ENCODE assay signal across 8 mouse cellular contexts in genomic region chr10:42072758-42073157, GRCm38 (mm10). TPM values are rescaled to one million over a fixed set of nuclear protein-coding genes. Genes with fewer than 3 reads are reported as not detected.
A peak's percentile ranks its signal among the peaks of the same experiment; 100 is the strongest.
DNase-seq lines count a peak whose midpoint lies in the region; ATAC-seq and TF ChIP-seq lines count a peak whose summit lies in the region.
"Had no signal": no experiment of that assay in that cellular context is flagged by ENCODE, and none has a peak within 500 bp of the region (broad histone marks: within the 10 kb centered on the region; RNA-seq: fewer than 3 reads in every experiment).

No protein-coding gene starts in this region.

- DNase-seq in midbrain, embryonic 10.5 days (ENCODE audit: low spot score), result peak; percentile 36
- DNase-seq in midbrain, postnatal 0 days (ENCODE audit: low spot score), result no peak
- DNase-seq in liver, embryonic 14.5 days (ENCODE audit: low read depth in 3 of 3, low spot score in 3 of 3), result no peak
- DNase-seq in stomach, postnatal 0 days (ENCODE audit: low spot score), result peak; percentile 76
- no peak for DNase-seq in left cerebral cortex, postnatal 14 days (ENCODE audit: low spot score in 2 of 2)
- no peak for DNase-seq in gastrocnemius, adult 2 months

- peaks cover 36% of the 10 kb centered on the region for H3K4me1 ChIP-seq in midbrain, embryonic 10.5 days
- H3K4me1 ChIP-seq in midbrain, postnatal 0 days (ENCODE audit: insufficient read depth, low read length), result no peaks in the 10 kb centered on the region
- H3K4me1 ChIP-seq in intestine, embryonic 16.5 days (ENCODE audit: control insufficient read depth, insufficient read depth, low read length), result peaks cover 5% of the 10 kb centered on the region
- peaks cover 13 to 50% of the 10 kb centered on the region in 2 experiments for H3K4me1 ChIP-seq in liver, embryonic 14.5 days (replicated peaks; ENCODE audit: control insufficient read depth in 2 of 2, insufficient read depth in 2 of 2, low read length in 1 of 2)
- H3K4me1 ChIP-seq in stomach, postnatal 0 days (replicated peaks; ENCODE audit: control insufficient read depth, insufficient read depth), result no peaks in the 10 kb centered on the region

- 16% methylated on average over 9 of the region's 9 CpGs for WGBS in midbrain, embryonic 10.5 days
- 15% methylated on average over 9 of the region's 9 CpGs for WGBS in midbrain, postnatal 0 days
- WGBS in intestine, embryonic 16.5 days, result 34% methylated on average over 9 of the region's 9 CpGs
- 18% methylated on average over 9 of the region's 9 CpGs for WGBS in liver, embryonic 14.5 days (ENCODE audit: insufficient replicate concordance)
- 18% methylated on average over 9 of the region's 9 CpGs for WGBS in stomach, postnatal 0 days

- ATAC-seq in midbrain, postnatal 0 days (ENCODE audit: low FRiP score), result no peak
- ATAC-seq in intestine, embryonic 16.5 days, result peak; percentile 49
- ATAC-seq in liver, embryonic 14.5 days (ENCODE audit: insufficient read depth), result no peak
- peak; percentile 55 for ATAC-seq in stomach, postnatal 0 days (ENCODE audit: low FRiP score, low TSS enrichment)
- ATAC-seq: forebrain, embryonic 16.5 days had no signal

- TF ChIP-seq EP300 in liver, embryonic 14.5 days (IDR thresholded peaks at IDR 0.05; ENCODE audit: low read depth), result no peak
- no peak for TF ChIP-seq EP300 in stomach, postnatal 0 days (optimal IDR thresholded peaks at IDR 0.05)

- intact Hi-C loops in left cerebral cortex, postnatal 14 days (cut with DNase I), result no loop called here
- intact Hi-C loops in gastrocnemius, adult 2 months (cut with DNase I), result loop anchor here (5.0 kb wide), 1 partner anchor 105 kb away; no protein-coding TSS in a partner anchor

- H3K9ac ChIP-seq in midbrain, postnatal 0 days (replicated peaks; ENCODE audit: low read length, poor library complexity, severe bottlenecking), result no peak overlapping the region
- peak overlapping the region; percentile 33; the same call in 1 of the 2 replicates for H3K9ac ChIP-seq in intestine, embryonic 16.5 days (ENCODE audit: low read depth, low read length)
- H3K9ac ChIP-seq in liver, embryonic 14.5 days (replicated peaks), result no peak overlapping the region
- no peak overlapping the region for H3K9ac ChIP-seq in stomach, postnatal 0 days (ENCODE audit: low read length)

- TF ChIP-seq CTCF in midbrain, postnatal 0 days (IDR thresholded peaks at IDR 0.05), result no peak
- no peak for TF ChIP-seq CTCF in liver, embryonic 14.5 days (IDR thresholded peaks at IDR 0.05; ENCODE audit: low read depth)
- 0 out of 2 replicates have a peak, but pooled peaks have one; percentile 17 for TF ChIP-seq CTCF in stomach, postnatal 0 days (IDR thresholded peaks at IDR 0.05; ENCODE audit: low read depth)
- TF ChIP-seq CTCF in gastrocnemius, adult 2 months (IDR thresholded peaks at IDR 0.05), result no peak

- H3K9me3 ChIP-seq in midbrain, embryonic 10.5 days (replicated peaks), result no peaks in the 10 kb centered on the region
- H3K9me3 ChIP-seq in midbrain, postnatal 0 days (ENCODE audit: low read length), result no peaks in the 10 kb centered on the region
- H3K9me3 ChIP-seq in intestine, embryonic 16.5 days (ENCODE audit: control insufficient read depth, low read length), result no peaks in the 10 kb centered on the region
- H3K9me3 ChIP-seq in liver, embryonic 14.5 days (ENCODE audit: control insufficient read depth, low read length), result no peaks in the 10 kb centered on the region
- no peaks in the 10 kb centered on the region for H3K9me3 ChIP-seq in stomach, postnatal 0 days (ENCODE audit: control insufficient read depth, low read length)

- no peak overlapping the region for H3K4me2 ChIP-seq in midbrain, postnatal 0 days (ENCODE audit: low read depth, low read length, poor library complexity, severe bottlenecking)
- H3K4me2 ChIP-seq in intestine, embryonic 16.5 days (ENCODE audit: low read depth, low read length), result peak overlapping the region; percentile 35; the same call in 1 of the 2 replicates
- peak overlapping the region; percentile 13; the same call in 1 of the 2 replicates for H3K4me2 ChIP-seq in liver, embryonic 14.5 days (ENCODE audit: low read depth)
- H3K4me2 ChIP-seq in stomach, postnatal 0 days (replicated peaks; ENCODE audit: low read depth), result no peak overlapping the region

- H3K27ac ChIP-seq in midbrain, embryonic 10.5 days (replicated peaks), result peak overlapping the region; percentile 76; the same call in 1 of the 2 replicates
- no peak overlapping the region for H3K27ac ChIP-seq in midbrain, postnatal 0 days (ENCODE audit: low read depth, low read length)
- no peak overlapping the region for H3K27ac ChIP-seq in intestine, embryonic 16.5 days (ENCODE audit: low read length)
- H3K27ac ChIP-seq in liver, embryonic 14.5 days, result no peak overlapping the region
- H3K27ac ChIP-seq in stomach, postnatal 0 days (replicated peaks), result no peak overlapping the region
- no peak overlapping the region for H3K27ac ChIP-seq in gastrocnemius, adult 2 months

- H3K27me3 ChIP-seq in midbrain, embryonic 10.5 days (ENCODE audit: low read depth, poor library complexity, severe bottlenecking), result peaks cover 21% of the 10 kb centered on the region; the same call in 1 of the 2 replicates
- H3K27me3 ChIP-seq in midbrain, postnatal 0 days (ENCODE audit: insufficient read depth, low read length), result no peaks in the 10 kb centered on the region; the same call in 1 of the 2 replicates
- H3K27me3 ChIP-seq in intestine, embryonic 16.5 days (replicated peaks; ENCODE audit: control insufficient read depth, insufficient read depth, low read length), result no peaks in the 10 kb centered on the region
- H3K27me3 ChIP-seq in liver, embryonic 14.5 days (ENCODE audit: control insufficient read depth, insufficient read depth, low read length), result no peaks in the 10 kb centered on the region
- no peaks in the 10 kb centered on the region for H3K27me3 ChIP-seq in stomach, postnatal 0 days (ENCODE audit: control insufficient read depth, insufficient read depth, low read length)

- no peaks in the 10 kb centered on the region for H3K36me3 ChIP-seq in midbrain, embryonic 10.5 days
- no peaks in the 10 kb centered on the region for H3K36me3 ChIP-seq in midbrain, postnatal 0 days (ENCODE audit: insufficient read depth, low read length)
- H3K36me3 ChIP-seq in intestine, embryonic 16.5 days (ENCODE audit: control insufficient read depth, insufficient read depth, low read length), result no peaks in the 10 kb centered on the region
- no peaks in the 10 kb centered on the region for H3K36me3 ChIP-seq in liver, embryonic 14.5 days (replicated peaks; ENCODE audit: control insufficient read depth, insufficient read depth, low read depth)
- H3K36me3 ChIP-seq in stomach, postnatal 0 days (ENCODE audit: control insufficient read depth, insufficient read depth, low read length), result no peaks in the 10 kb centered on the region

- H3K4me3 ChIP-seq in midbrain, embryonic 10.5 days, result no peak overlapping the region
- H3K4me3 ChIP-seq in midbrain, postnatal 0 days (ENCODE audit: low read depth, low read length), result no peak overlapping the region
- no peak overlapping the region for H3K4me3 ChIP-seq in intestine, embryonic 16.5 days (ENCODE audit: low read length)
- H3K4me3 ChIP-seq in liver, embryonic 14.5 days (ENCODE audit: insufficient read depth in 1 of 2, low read depth in 2 of 2, low read length in 2 of 2), result no peak overlapping the region
- no peak overlapping the region for H3K4me3 ChIP-seq in stomach, postnatal 0 days (ENCODE audit: low read depth, low read length)
- no peak overlapping the region for H3K4me3 ChIP-seq in gastrocnemius, adult 2 months

RNA-seq across cellular contexts. Expression of gene Armc2, which starts 54.5 kb away (rescaled TPM):
- polyA plus RNA-seq in midbrain, embryonic 10.5 days (2016; fragmentation: Nextera tagmentation; extraction: Ambion mirVana), result 1.5 and 1.6 TPM in 2 replicates
- 6.3 and 8.7 TPM in 2 replicates for total RNA-seq in midbrain, postnatal 0 days (2014; rRNA removed)
- 11.4 and 13.6 TPM in 2 replicates for polyA plus RNA-seq in midbrain, postnatal 0 days (2015; fragmentation: Nextera tagmentation; extraction: Ambion mirVana)
- 0.73 and 1.8 TPM in 2 replicates for polyA plus RNA-seq in intestine, embryonic 16.5 days (2015; fragmentation: Nextera tagmentation; extraction: Ambion mirVana)
- 0.10 and 0.12 TPM in 2 replicates for polyA plus RNA-seq in liver, embryonic 14.5 days (2012; rRNA removed)
- 0.08 TPM in 1 of 2 replicates, not detected in the other for polyA plus RNA-seq in liver, embryonic 14.5 days (2014; fragmentation: Nextera tagmentation; extraction: Ambion mirVana)
- 1.5 and 1.8 TPM in 2 replicates for polyA plus RNA-seq in stomach, postnatal 0 days (2015; fragmentation: Nextera tagmentation; extraction: Ambion mirVana)
- 10 to 100 TPM; 14.2 to 18.0 TPM for total RNA-seq in left cerebral cortex, postnatal 14 days (2021)
- under 1 TPM; 0.23 to 0.84 TPM for total RNA-seq in gastrocnemius, adult 2 months (2021)

Comparison
In these comparisons a context has a peak if more than half of its experiments do, and no peak if none do; other contexts are left out.
1. DNase-seq: peak in midbrain, embryonic 10.5 days (single experiment) and stomach, postnatal 0 days (single experiment); none in midbrain, postnatal 0 days (single experiment), liver, embryonic 14.5 days (0 of 3), left cerebral cortex, postnatal 14 days (0 of 2) and gastrocnemius, adult 2 months (single experiment).
2. ATAC-seq: peak in intestine, embryonic 16.5 days (single experiment) and stomach, postnatal 0 days (single experiment); none in midbrain, postnatal 0 days (single experiment) and liver, embryonic 14.5 days (single experiment).
3. H3K4me2 ChIP-seq: peak in intestine, embryonic 16.5 days (single experiment) and liver, embryonic 14.5 days (single experiment); none in midbrain, postnatal 0 days (single experiment) and stomach, postnatal 0 days (single experiment).